In genomic region chr6:48614756-48615155, GRCm38 (mm10) we compare ENCODE assay signal across 21 mouse cellular contexts. TPM values are rescaled to one million over a fixed set of nuclear protein-coding genes. Genes with fewer than 3 reads are reported as not detected.
"Had no signal": no experiment of that assay in that cellular context is flagged by ENCODE, and none has a peak within 500 bp of the region (broad histone marks: within the 10 kb centered on the region; RNA-seq: fewer than 3 reads in every experiment).

No protein-coding gene starts in this region.

- H3K27ac ChIP-seq: lung, embryonic 15.5 days; macrophage; midbrain, embryonic 13.5 days; midbrain, embryonic 15.5 days; neural tube, embryonic 12.5 days; stomach, embryonic 15.5 days; stomach, postnatal 0 days had no signal

- H3K4me2 ChIP-seq: lung, embryonic 15.5 days; midbrain, embryonic 11.5 days; midbrain, embryonic 13.5 days; midbrain, embryonic 15.5 days; neural tube, embryonic 12.5 days; stomach, embryonic 15.5 days had no signal

- H3K4me1 ChIP-seq: lung, embryonic 15.5 days; midbrain, embryonic 13.5 days; midbrain, embryonic 15.5 days; neural tube, embryonic 12.5 days; stomach, embryonic 15.5 days had no signal

- ATAC-seq: liver, postnatal 0 days; lung, postnatal 0 days; midbrain, embryonic 13.5 days; midbrain, embryonic 15.5 days had no signal

- H3K27me3 ChIP-seq: lung, embryonic 15.5 days; megakaryocyte, embryonic 14.5 days; midbrain, embryonic 13.5 days; midbrain, embryonic 15.5 days; neural tube, embryonic 12.5 days; stomach, embryonic 15.5 days had no signal

- DNase-seq: liver, postnatal 0 days; lung, adult 2 months; lung, postnatal 14 days; lung, postnatal 36 days; right cerebral cortex, postnatal 14 days; thymus, postnatal 14 days; thymus, postnatal 36 days had no signal

- H3K4me3 ChIP-seq: lung, embryonic 15.5 days; megakaryocyte, embryonic 14.5 days; midbrain, embryonic 13.5 days; midbrain, embryonic 15.5 days; neural tube, embryonic 12.5 days; stomach, embryonic 15.5 days had no signal

- H3K9ac ChIP-seq: liver, postnatal 0 days; lung, embryonic 15.5 days; midbrain, embryonic 13.5 days; midbrain, embryonic 15.5 days; neural tube, embryonic 12.5 days; stomach, embryonic 15.5 days had no signal

- H3K9me3 ChIP-seq: lung, embryonic 15.5 days; midbrain, embryonic 13.5 days; midbrain, embryonic 15.5 days; neural tube, embryonic 12.5 days; stomach, embryonic 15.5 days had no signal

RNA-seq across cellular contexts. Expression of gene Gm44965, which starts 21.0 kb away (rescaled TPM):
- polyA plus RNA-seq: liver, postnatal 0 days; lung, adult 2 months; lung, embryonic 15.5 days; lung, postnatal 0 days; macrophage; midbrain, embryonic 11.5 days; midbrain, embryonic 15.5 days; neural tube, embryonic 12.5 days; neural tube, embryonic 14.5 days; spleen, adult 2 months; stomach, embryonic 15.5 days; stomach, postnatal 0 days; thymus, postnatal 0 days had no signal

RNA-seq across cellular contexts. Expression of gene Gm45021, which starts 25.3 kb away (rescaled TPM):
- polyA plus RNA-seq: liver, postnatal 0 days; lung, adult 2 months; lung, embryonic 15.5 days; lung, postnatal 0 days; macrophage; midbrain, embryonic 11.5 days; midbrain, embryonic 13.5 days; midbrain, embryonic 15.5 days; midbrain, postnatal 0 days; neural tube, embryonic 12.5 days; neural tube, embryonic 14.5 days; spleen, adult 2 months; stomach, embryonic 15.5 days; stomach, postnatal 0 days had no signal
